Mouse (Mus musculus): ENCODE data around the gene Evc. TPM values are rescaled to one million over a fixed set of nuclear protein-coding genes. Genes with fewer than 3 reads are reported as not detected.

Gene Evc
- 1.1 TPM for polyA plus RNA-seq (2014; fragmentation: Illumina TruSeq; extraction: RNeasy Lipid Tissue Mini Kit (QIAGEN cat#74804); ENCODE audit: low read depth, low replicate concordance)

DNA sequence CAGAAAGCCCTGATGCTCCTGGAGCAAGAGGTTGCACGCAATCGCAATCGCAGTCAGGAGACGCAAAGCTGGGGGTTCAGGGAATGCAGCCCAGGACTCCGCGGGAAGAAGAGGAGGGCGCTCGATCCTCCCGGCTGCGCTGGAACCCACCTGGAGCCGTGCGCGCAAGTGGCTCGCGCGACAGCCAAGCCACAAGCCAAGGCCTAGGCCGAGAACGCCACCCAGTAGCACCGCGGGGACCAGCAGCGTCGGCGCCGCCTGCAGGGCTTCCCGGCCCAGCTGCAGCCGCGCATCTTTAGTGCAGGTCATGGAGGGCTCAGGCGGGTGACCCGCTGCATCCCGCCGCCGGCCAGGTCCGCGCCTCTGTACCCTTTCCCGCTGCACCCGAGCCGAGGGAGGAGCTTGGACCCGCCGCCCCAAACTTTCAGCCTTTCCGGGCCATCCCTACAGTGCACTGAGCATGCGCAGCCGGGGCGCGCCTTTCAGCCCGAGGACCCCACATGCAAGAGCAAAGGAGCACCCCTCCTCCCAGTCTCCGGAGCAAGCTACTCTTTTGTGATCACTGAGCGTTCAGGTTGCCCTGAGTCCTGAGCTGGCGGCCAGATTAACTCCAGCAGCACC, at the start of gene Evc:
TSS of gene Evc (minus strand) at position 410 of the 621 bp plus-strand sequence.

DNA sequence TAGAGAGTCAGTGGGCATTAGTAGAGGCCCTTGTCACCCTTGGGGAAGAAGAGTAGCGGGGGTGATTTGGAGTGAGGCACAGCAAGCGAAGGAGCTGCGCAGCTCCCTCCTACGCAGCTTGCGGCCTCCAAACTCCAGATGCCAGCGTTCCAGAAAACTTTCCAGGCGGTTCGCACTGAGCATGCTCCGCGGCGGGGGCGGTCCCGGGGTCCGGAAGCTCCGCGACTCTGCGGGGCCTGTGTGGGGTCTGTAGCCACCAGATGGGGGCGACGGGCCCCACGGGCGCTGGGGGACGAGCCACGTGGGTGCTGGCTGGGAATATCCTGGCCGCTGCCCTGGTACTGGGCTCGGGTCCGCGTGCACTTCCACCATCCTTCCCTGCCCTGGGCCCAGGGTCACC, 1.6 kb upstream of the Evc start, which contains the start of gene Evc2:
TSS of gene Evc2 (plus strand) at position 212 of the 400 bp plus-strand sequence.

GRCm38 (mm10) chr5:37241651-37242151, 95.0 kb downstream of the Evc start, which contains the start of gene Crmp1:
Gene Crmp1, plus strand, starts transcription at chr5:37241940.

Other genes with a start within 250 kb of the Evc start
- not detected for gene Crmp1, start 95.0 kb downstream of the Evc start, polyA plus RNA-seq (2014; fragmentation: Illumina TruSeq; extraction: RNeasy Lipid Tissue Mini Kit (QIAGEN cat#74804); ENCODE audit: low read depth, low replicate concordance)
- 0.48 TPM for gene Evc2, start 1.6 kb upstream of the Evc start, polyA plus RNA-seq (2014; fragmentation: Illumina TruSeq; extraction: RNeasy Lipid Tissue Mini Kit (QIAGEN cat#74804); ENCODE audit: low read depth, low replicate concordance)